Mouse (Mus musculus) MEL (cell line): ENCODE results near the gene Asb17. TPM values are rescaled to one million over a fixed set of nuclear protein-coding genes. Genes with fewer than 3 reads are reported as not detected.

Experiments used
- DNase-seq: peaks from one replicate; pipeline ENCODE4 v3.0.0; 2011; ENCODE audit warnings: low read depth, low spot score
- H3K27ac ChIP-seq: 2 replicates; pipeline ENCODE4 v1.5.1; 2012; ENCODE audit warnings: low read depth, mild to moderate bottlenecking, control low read depth, low read length, moderate library complexity; ENCODE audit not compliant: control insufficient read depth
- H3K27me3 ChIP-seq, 2 experiments: fragments of 150-350 bp in 1 of 2; sonication (generic) in 1 of 2; 2 replicates each; pipeline ENCODE4 v1.6.1; 2012; ENCODE audit warnings: low read length in 2 of 2, mild to moderate bottlenecking in 2 of 2, improper control_type of control experiment in 1 of 2, moderate library complexity in 1 of 2; ENCODE audit not compliant: insufficient read depth in 2 of 2, control insufficient read depth in 1 of 2
- H3K36me3 ChIP-seq, 2 experiments: 2 replicates each; pipeline ENCODE4 v1.6.1; 2012 to 2014; ENCODE audit warnings: low read length in 2 of 2, improper control_type of control experiment in 1 of 2, inconsistent platforms in 1 of 2, mild to moderate bottlenecking in 1 of 2; ENCODE audit not compliant: insufficient read depth in 2 of 2, control insufficient read depth in 1 of 2
- H3K4me1 ChIP-seq, 2 experiments: fragments of 150-350 bp in 1 of 2; sonication (generic) in 1 of 2; 2 replicates each; pipeline ENCODE4 v1.6.1; 2012; ENCODE audit warnings: low read length in 2 of 2, improper control_type of control experiment in 1 of 2, mild to moderate bottlenecking in 1 of 2; ENCODE audit not compliant: insufficient read depth in 2 of 2, control insufficient read depth in 1 of 2
- H3K4me3 ChIP-seq, 2 experiments: fragments of 150-350 bp in 1 of 2; sonication (generic) in 1 of 2; 2 replicates each; pipeline ENCODE4 v1.5.1; 2012; ENCODE audit warnings: low read depth in 2 of 2, low read length in 2 of 2, mild to moderate bottlenecking in 2 of 2, moderate library complexity in 2 of 2, control low read depth in 1 of 2, improper control_type of control experiment in 1 of 2; ENCODE audit not compliant: control insufficient read depth in 1 of 2, insufficient read depth in 1 of 2
- H3K79me2 ChIP-seq: 2 replicates; pipeline ENCODE4 v1.6.1; 2012; ENCODE audit warnings: mild to moderate bottlenecking, low read length, moderate library complexity; ENCODE audit not compliant: control insufficient read depth, poor library complexity, insufficient read depth
- H3K9ac ChIP-seq: 2 replicates; pipeline ENCODE4 v1.6.1; 2012; ENCODE audit warnings: low read depth, mild to moderate bottlenecking, control low read depth, low read length, moderate library complexity; ENCODE audit not compliant: control insufficient read depth, poor library complexity, severe bottlenecking
- H3K9me3 ChIP-seq: fragments of 150-350 bp; sonication (generic); replicated peaks from 2 replicates; pipeline ENCODE4 v1.6.1; 2012; ENCODE audit warnings: mild to moderate bottlenecking, low read length, improper control_type of control experiment, moderate library complexity; ENCODE audit not compliant: insufficient read depth
- BHLHE40 ChIP-seq: IDR thresholded peaks from 2 replicates; pipeline ENCODE4 v1.6.1; 2012; ENCODE audit warnings: low read depth, mild to moderate bottlenecking, inconsistent platforms, low read length, improper control_type of control experiment, borderline replicate concordance
- CHD1 ChIP-seq: IDR thresholded peaks from 2 replicates; pipeline ENCODE4 v1.6.1; 2012; ENCODE audit warnings: low read depth, mild to moderate bottlenecking, inconsistent platforms, low read length, improper control_type of control experiment
- CTCF ChIP-seq, 3 experiments: IDR thresholded peaks in 2 of 3; conservative IDR thresholded peaks in 1 of 3; 2 replicates each; pipeline ENCODE4 v1.5.1; 2011 to 2012; ENCODE audit warnings: low read length in 3 of 3, low read depth in 2 of 3, mild to moderate bottlenecking in 2 of 3, improper control_type of control experiment in 1 of 3, inconsistent platforms in 1 of 3, mixed read lengths in 1 of 3, moderate library complexity in 1 of 3; ENCODE audit not compliant: control insufficient read depth in 1 of 3, insufficient read depth in 1 of 3, poor library complexity in 1 of 3, severe bottlenecking in 1 of 3
- E2F4 ChIP-seq: IDR thresholded peaks from 2 replicates; pipeline ENCODE4 v1.6.1; 2011; ENCODE audit warnings: low read depth, low read length, improper control_type of control experiment, borderline replicate concordance
- ELF1 ChIP-seq: IDR thresholded peaks from 2 replicates; pipeline ENCODE4 v1.6.1; 2014; ENCODE audit warnings: low read depth, mild to moderate bottlenecking, inconsistent platforms, low read length, improper control_type of control experiment, moderate library complexity
- EP300 ChIP-seq, 2 experiments: IDR thresholded peaks; 2 replicates each; pipeline ENCODE4 v1.6.1; 2011; ENCODE audit warnings: improper control_type of control experiment in 2 of 2, low read length in 2 of 2, low read depth in 1 of 2, mild to moderate bottlenecking in 1 of 2
- ETS1 ChIP-seq: IDR thresholded peaks from 2 replicates; pipeline ENCODE4 v1.6.1; 2012; ENCODE audit warnings: low read depth, mild to moderate bottlenecking, inconsistent platforms, low read length, improper control_type of control experiment, moderate library complexity
- GABPA ChIP-seq: IDR thresholded peaks from 2 replicates; pipeline ENCODE4 v1.6.1; 2012; ENCODE audit warnings: low read depth, mild to moderate bottlenecking, inconsistent platforms, low read length, improper control_type of control experiment, moderate library complexity
- GATA1 ChIP-seq: IDR thresholded peaks from 2 replicates; pipeline ENCODE4 v1.6.1; 2011; ENCODE audit warnings: low read depth, low read length, improper control_type of control experiment
- HCFC1 ChIP-seq: IDR thresholded peaks from 2 replicates; pipeline ENCODE4 v1.6.1; 2012; ENCODE audit warnings: low read depth, mild to moderate bottlenecking, inconsistent platforms, low read length, improper control_type of control experiment, moderate library complexity
- JUND ChIP-seq: IDR thresholded peaks from 2 replicates; pipeline ENCODE4 v1.6.1; 2011; ENCODE audit warnings: low read depth, mild to moderate bottlenecking, improper control_type of control experiment, low read length
- KAT2A ChIP-seq: conservative IDR thresholded peaks from 2 replicates; pipeline ENCODE4 v1.6.1; 2012; ENCODE audit warnings: low read depth, low read length, improper control_type of control experiment, inconsistent platforms
- MAX ChIP-seq: IDR thresholded peaks from 2 replicates; pipeline ENCODE4 v1.6.1; 2011; ENCODE audit warnings: low read length, improper control_type of control experiment
- MEF2A ChIP-seq: IDR thresholded peaks from 2 replicates; pipeline ENCODE4 v1.6.1; 2014; ENCODE audit warnings: low read depth, mild to moderate bottlenecking, inconsistent platforms, low read length, improper control_type of control experiment; ENCODE audit not compliant: poor library complexity, insufficient replicate concordance, severe bottlenecking; ENCODE audit errors: extremely low read depth
- MXI1 ChIP-seq: IDR thresholded peaks from 2 replicates; pipeline ENCODE4 v1.6.1; 2011; ENCODE audit warnings: mild to moderate bottlenecking, low read depth, low read length, improper control_type of control experiment
- MYB ChIP-seq: IDR thresholded peaks from 2 replicates; pipeline ENCODE4 v1.6.1; 2011; ENCODE audit warnings: mild to moderate bottlenecking, low read depth, low read length, improper control_type of control experiment
- MYC ChIP-seq: IDR thresholded peaks from 2 replicates; pipeline ENCODE4 v1.6.1; 2011; ENCODE audit warnings: low read depth, mild to moderate bottlenecking, low read length, improper control_type of control experiment, moderate library complexity
- NELFE ChIP-seq: IDR thresholded peaks from 2 replicates; pipeline ENCODE4 v1.6.1; 2011; ENCODE audit warnings: low read depth, low read length, improper control_type of control experiment
- NRF1 ChIP-seq: IDR thresholded peaks from 2 replicates; pipeline ENCODE4 v1.6.1; 2014; ENCODE audit warnings: low read depth, mild to moderate bottlenecking, inconsistent platforms, low read length, improper control_type of control experiment, moderate library complexity; ENCODE audit not compliant: poor library complexity, insufficient read depth, severe bottlenecking
- POLR2AphosphoS2 ChIP-seq: IDR thresholded peaks from 2 replicates; pipeline ENCODE4 v1.6.1; 2011; ENCODE audit warnings: low read length, improper control_type of control experiment
- RAD21 ChIP-seq: IDR thresholded peaks from 2 replicates; pipeline ENCODE4 v1.6.1; 2011; ENCODE audit warnings: mild to moderate bottlenecking, low read depth, low read length, improper control_type of control experiment
- RCOR1 ChIP-seq: IDR thresholded peaks from 2 replicates; pipeline ENCODE4 v1.6.1; 2012; ENCODE audit warnings: low read depth, mild to moderate bottlenecking, inconsistent platforms, low read length, improper control_type of control experiment
- SIN3A ChIP-seq: IDR thresholded peaks from 2 replicates; pipeline ENCODE4 v1.6.1; 2012; ENCODE audit warnings: low read length, improper control_type of control experiment, inconsistent platforms
- SMC3 ChIP-seq: IDR thresholded peaks from 2 replicates; pipeline ENCODE4 v1.6.1; 2011; ENCODE audit warnings: low read depth, low read length, improper control_type of control experiment
- TAL1 ChIP-seq: IDR thresholded peaks from 2 replicates; pipeline ENCODE4 v1.6.1; 2012; ENCODE audit warnings: mild to moderate bottlenecking, inconsistent platforms, low read length, moderate library complexity, mixed read lengths
- TBP ChIP-seq: IDR thresholded peaks from 2 replicates; pipeline ENCODE4 v1.8.0; 2011; ENCODE audit warnings: low read depth, low read length, improper control_type of control experiment
- UBTF ChIP-seq: IDR thresholded peaks from 2 replicates; pipeline ENCODE4 v1.6.1; 2012; ENCODE audit warnings: low read depth, mild to moderate bottlenecking, inconsistent platforms, low read length, improper control_type of control experiment, moderate library complexity, borderline replicate concordance; ENCODE audit not compliant: insufficient read depth
- USF1 ChIP-seq: IDR thresholded peaks from 2 replicates; pipeline ENCODE4 v1.6.1; 2014; ENCODE audit warnings: low read depth, mild to moderate bottlenecking, inconsistent platforms, low read length, improper control_type of control experiment, moderate library complexity
- USF2 ChIP-seq, 2 experiments: IDR thresholded peaks; 2 replicates each; pipeline ENCODE4 v1.6.1; 2011 to 2012; ENCODE audit warnings: improper control_type of control experiment in 2 of 2, low read length in 2 of 2, borderline replicate concordance in 1 of 2, inconsistent platforms in 1 of 2, low read depth in 1 of 2, mild to moderate bottlenecking in 1 of 2; ENCODE audit not compliant: insufficient read depth in 1 of 2
- ZC3H11A ChIP-seq: IDR thresholded peaks from 2 replicates; pipeline ENCODE4 v1.6.1; 2012; ENCODE audit warnings: low read depth, mild to moderate bottlenecking, inconsistent platforms, low read length, improper control_type of control experiment
- ZKSCAN1 ChIP-seq: IDR thresholded peaks from 2 replicates; pipeline ENCODE4 v1.6.1; 2012; ENCODE audit warnings: low read depth, mild to moderate bottlenecking, inconsistent platforms, low read length, improper control_type of control experiment, moderate library complexity
- ZMIZ1 ChIP-seq: IDR thresholded peaks from 2 replicates; pipeline ENCODE4 v1.6.1; 2012; ENCODE audit warnings: low read depth, mild to moderate bottlenecking, inconsistent platforms, low read length, improper control_type of control experiment, moderate library complexity
- ZNF384 ChIP-seq: IDR thresholded peaks from 2 replicates; pipeline ENCODE4 v1.6.1; 2012; ENCODE audit warnings: low read depth, mild to moderate bottlenecking, inconsistent platforms, low read length, improper control_type of control experiment
- polyA plus RNA-seq, 2 experiments: library from polyadenylated mRNA; stranded (reverse) in 1 of 2; unstranded in 1 of 2; fragments of >175 nt in 1 of 2; fragments of >200 nt in 1 of 2; gene quantifications; 2 replicates each; pipeline versions ENCODE4 v1.2.1 to v1.2.4; 2012; ENCODE audit warnings: low replicate concordance in 2 of 2, low read depth in 1 of 2; ENCODE audit not compliant: insufficient read length in 2 of 2, insufficient read depth in 1 of 2, missing spikeins in 1 of 2
- total RNA-seq: library from RNA; depleted of rRNA; stranded (reverse); fragments of 300-350 nt; gene quantifications from 2 replicates; pipeline ENCODE4 v1.2.3, GENCODE M21; 2012

Gene Asb17
- total and polyA plus RNA-seq, 3 experiments: 5.7 to 9.7 TPM; not detected in 1

GRCm38 (mm10) chr3:153849368-153850015, 5.5 kb downstream of the Asb17 start (continued):
- no peak for TF ChIP-seq UBTF
- no peak for TF ChIP-seq RAD21
- TF ChIP-seq USF1: peak; percentile 79
- no peak for TF ChIP-seq SMC3
- TF ChIP-seq GATA1: no peak; the same call in 1 of the 2 replicates
- TF ChIP-seq NELFE: peak; percentile 66
- TF ChIP-seq RCOR1: peak; percentile 39; the same call in 1 of the 2 replicates
- peak; percentile 98 for TF ChIP-seq MAX
- TF ChIP-seq MYC: peak; percentile 99

GRCm38 (mm10) chr3:153850759-153851158, 6.8 kb downstream of the Asb17 start:
- peaks cover 0 to 49% of the 10 kb centered on the region in 2 experiments; a peak in 2 of 4 replicates for H3K36me3 ChIP-seq
- H3K9me3 ChIP-seq: no peaks in the 10 kb centered on the region
- H3K27me3 ChIP-seq: no peaks in the 10 kb centered on the region
- peak overlapping the region; percentile 91 for H3K27ac ChIP-seq
- H3K79me2 ChIP-seq: peaks cover 4% of the 10 kb centered on the region; the same call in 1 of the 2 replicates
- H3K4me1 ChIP-seq: peaks cover 34 to 43% of the 10 kb centered on the region in 2 experiments
- H3K9ac ChIP-seq: peak overlapping the region; percentile 77
- H3K4me3 ChIP-seq: peak overlapping the region; percentile 47 to 50
- DNase-seq: peak; percentile 87
- no peak for TF ChIP-seq USF1
- no peak for TF ChIP-seq MEF2A
- no peak for TF ChIP-seq NRF1
- TF ChIP-seq ZNF384: no peak
- TF ChIP-seq KAT2A: peak; percentile 36; the same call in 1 of the 2 replicates
- TF ChIP-seq TAL1: no peak
- no peak for TF ChIP-seq ZKSCAN1
- TF ChIP-seq HCFC1: 0 out of 2 replicates have a peak, but pooled peaks have one; percentile 40
- TF ChIP-seq UBTF: no peak
- TF ChIP-seq ELF1: no peak
- TF ChIP-seq SIN3A: peak; percentile 79
- TF ChIP-seq POLR2AphosphoS2: peak; percentile 78
- TF ChIP-seq MXI1: peak; percentile 63; the same call in 1 of the 2 replicates
- TF ChIP-seq ZMIZ1: peak; percentile 91
- peak; percentile 62 for TF ChIP-seq ETS1
- TF ChIP-seq CTCF (IDR thresholded peaks at IDR 0.05 in 2 of 3, conservative IDR thresholded peaks at IDR 0.05 in 1 of 3; ENCODE audit: control insufficient read depth in 1 of 3, insufficient read depth in 1 of 3, low read depth in 2 of 3, low read length in 3 of 3, poor library complexity in 1 of 3, severe bottlenecking in 1 of 3): no peak
- TF ChIP-seq GABPA: no peak
- TF ChIP-seq CHD1: no peak
- peak; percentile 8; the same call in 1 of the 2 replicates for TF ChIP-seq SMC3
- no peak for TF ChIP-seq E2F4
- no peak for TF ChIP-seq MYB
- no peak for TF ChIP-seq GATA1
- TF ChIP-seq NELFE: peak; percentile 71
- TF ChIP-seq ZC3H11A: no peak
- TF ChIP-seq JUND: no peak
- no peak for TF ChIP-seq USF2 (IDR thresholded peaks at IDR 0.05; ENCODE audit: borderline replicate concordance in 1 of 2, insufficient read depth in 1 of 2, low read depth in 1 of 2, low read length in 2 of 2)
- peak; percentile 31 to 42; a peak in 2 of 4 replicates for TF ChIP-seq EP300 (IDR thresholded peaks at IDR 0.05; ENCODE audit: low read depth in 1 of 2, low read length in 2 of 2)
- 0 out of 2 replicates have a peak, but pooled peaks have one; percentile 29 for TF ChIP-seq BHLHE40
- TF ChIP-seq TBP: peak; percentile 91
